Mouse (Mus musculus) forebrain, embryonic 11.5 days (tissue): ENCODE data around the gene Fam133b. TPM values are rescaled to one million over a fixed set of nuclear protein-coding genes. Genes with fewer than 3 reads are reported as not detected.
A peak's percentile ranks its signal among the peaks of the same experiment; 100 is the strongest.

Source experiments
- ATAC-seq: fragments of 200-750 bp; cut with Nextera tagmentation; replicated peaks from 2 replicates; pipeline ENCODE4 v1.8.0; 2017; ENCODE audit warnings: moderate TSS enrichment; ENCODE audit not compliant: low FRiP score
- DNase-seq: peaks from one replicate; pipeline ENCODE4 v3.0.0-alpha.2; 2017; ENCODE audit warnings: low spot score
- H3K27ac ChIP-seq: fragments of 300-500 bp; sonication (generic); 2 replicates; pipeline ENCODE4 v1.5.1; 2014; ENCODE audit warnings: low read depth, low read length
- H3K27me3 ChIP-seq: fragments of 300-500 bp; sonication (generic); 2 replicates; pipeline ENCODE4 v1.6.1; 2014; ENCODE audit warnings: mild to moderate bottlenecking, low read length, mixed read lengths; ENCODE audit not compliant: control insufficient read depth, insufficient read depth
- H3K36me3 ChIP-seq: fragments of 300-500 bp; sonication (generic); 2 replicates; pipeline ENCODE4 v1.6.1; 2014; ENCODE audit warnings: mild to moderate bottlenecking, low read length, moderate library complexity, mixed read lengths; ENCODE audit not compliant: control insufficient read depth, insufficient read depth
- H3K4me1 ChIP-seq: fragments of 300-500 bp; sonication (generic); replicated peaks from 2 replicates; pipeline ENCODE4 v1.6.1; 2014; ENCODE audit warnings: low read length, mixed read lengths; ENCODE audit not compliant: control insufficient read depth, insufficient read depth
- H3K4me2 ChIP-seq: fragments of 300-500 bp; sonication (generic); 2 replicates; pipeline ENCODE4 v1.6.1; 2014; ENCODE audit warnings: low read depth, mild to moderate bottlenecking, low read length, moderate library complexity, mixed read lengths; ENCODE audit not compliant: severe bottlenecking
- H3K4me3 ChIP-seq: fragments of 300-500 bp; sonication (generic); 2 replicates; pipeline ENCODE4 v1.5.1; 2014; ENCODE audit warnings: low read depth, low read length
- H3K9ac ChIP-seq: fragments of 300-500 bp; sonication (generic); 2 replicates; pipeline ENCODE4 v1.6.1; 2014; ENCODE audit warnings: low read length
- H3K9me3 ChIP-seq: fragments of 300-500 bp; sonication (generic); 2 replicates; pipeline ENCODE4 v1.6.1; 2016; ENCODE audit warnings: low read length, mixed read lengths; ENCODE audit not compliant: control insufficient read depth
- WGBS: fragments of 180-500 bp; shearing (Covaris S2); extraction: QIAGEN DNeasy Blood & Tissue Kit; methylation state at CpG from one replicate; pipeline ENCODE4 v1.1.7; 2014; 5-methylcytosine and 5-hydroxymethylcytosine counted together
- polyA plus RNA-seq: library from polyadenylated mRNA; unstranded; fragments of >200 nt; fragmentation: Nextera tagmentation; extraction: Ambion mirVana; gene quantifications from 2 replicates; pipeline ENCODE4 v1.2.1, GENCODE M21; 2014

Gene Fam133b
- polyA plus RNA-seq = 37.9 and 43.7 TPM in 2 replicates

- peak within 1 kb of the TSS; percentile 77 for H3K4me2 ChIP-seq
- H3K27ac ChIP-seq = peak within 1 kb of the TSS; percentile 80
- ATAC-seq = peak; percentile 96
- H3K4me3 ChIP-seq = peak within 1 kb of the TSS; percentile 89
- WGBS = under 1% methylated on average over 80 of the region's 80 CpGs
- DNase-seq = peak; percentile 98
- peak within 1 kb of the TSS; percentile 93 for H3K9ac ChIP-seq
- H3K27me3 ChIP-seq = no peaks in the 10 kb centered on the region
- H3K4me1 ChIP-seq = no peaks in the 10 kb centered on the region
- no peaks in the 10 kb centered on the region for H3K9me3 ChIP-seq
- H3K36me3 ChIP-seq = no peaks in the 10 kb centered on the region
Measured at GRCm38 (mm10) chr5:3543629-3544479, at the start of gene Fam133b. Fam133b (plus strand) TSS chr5:3543833.

DNA sequence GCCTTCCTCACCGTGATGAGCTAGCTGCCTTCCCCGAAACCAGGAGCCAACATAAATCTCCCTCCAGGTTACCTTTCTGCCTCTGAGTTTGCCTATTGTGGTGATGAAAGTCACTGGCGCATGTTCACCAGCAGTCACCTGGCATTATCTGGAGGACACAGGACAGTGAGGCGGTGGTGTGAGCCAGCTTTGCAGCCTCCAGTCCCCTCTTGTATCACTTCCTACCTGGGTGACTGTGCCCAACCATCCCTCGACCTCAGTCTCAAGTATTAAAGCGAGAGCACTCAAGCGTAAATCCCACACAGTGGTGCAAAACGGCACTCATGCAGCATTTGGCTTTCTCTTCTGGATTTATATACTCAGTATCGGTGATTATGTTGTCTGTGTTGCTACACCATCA, 49.7 kb upstream of the Fam133b start:
- Histone ChIP-seq H3K4me3 (no peak overlapping the region), H3K9ac (no peak overlapping the region), H3K36me3 (no peaks in the 10 kb centered on the region), H3K4me2 (no peak overlapping the region), H3K27me3 (no peaks in the 10 kb centered on the region), H3K27ac (no peak overlapping the region), H3K4me1 (no peaks in the 10 kb centered on the region), H3K9me3 (no peaks in the 10 kb centered on the region)
- ATAC-seq = no peak
- WGBS = 92% methylated on average over 9 of the region's 9 CpGs
- DNase-seq = no peak

- Histone ChIP-seq H3K9ac (no peak overlapping the region), H3K27ac (no peak overlapping the region), H3K36me3 (no peaks in the 10 kb centered on the region), H3K4me3 (no peak overlapping the region), H3K4me1 (no peaks in the 10 kb centered on the region), H3K9me3 (no peaks in the 10 kb centered on the region), H3K27me3 (no peaks in the 10 kb centered on the region), H3K4me2 (no peak overlapping the region)
- ATAC-seq (no peak), DNase-seq (no peak)
- 87% methylated on average over 8 of the region's 8 CpGs for WGBS
Measured at GRCm38 (mm10) chr5:3494452-3495187, 49.0 kb upstream of the Fam133b start.

- Histone ChIP-seq H3K36me3 (no peaks in the 10 kb centered on the region), H3K4me2 (no peak overlapping the region), H3K4me3 (no peak overlapping the region), H3K27me3 (no peaks in the 10 kb centered on the region), H3K27ac (no peak overlapping the region), H3K9me3 (no peaks in the 10 kb centered on the region), H3K4me1 (no peaks in the 10 kb centered on the region), H3K9ac (no peak overlapping the region)
- no peak for DNase-seq
- WGBS = 90% methylated on average over 5 of the region's 5 CpGs
- no peak for ATAC-seq
Measured at GRCm38 (mm10) chr5:3497505-3497925, 46.1 kb upstream of the Fam133b start.

- no peak overlapping the region for H3K4me2 ChIP-seq
- H3K4me1 ChIP-seq = no peaks in the 10 kb centered on the region
- ATAC-seq (no peak), DNase-seq (no peak)
- H3K9me3 ChIP-seq = no peaks in the 10 kb centered on the region
- WGBS = 87% methylated on average over 5 of the region's 5 CpGs
- no peak overlapping the region for H3K27ac ChIP-seq
- H3K36me3 ChIP-seq = no peaks in the 10 kb centered on the region
- H3K9ac ChIP-seq = no peak overlapping the region
- H3K27me3 ChIP-seq = no peaks in the 10 kb centered on the region
- no peak overlapping the region for H3K4me3 ChIP-seq
Measured at GRCm38 (mm10) chr5:3500298-3500697, 43.3 kb upstream of the Fam133b start.

GRCm38 (mm10) chr5:3500957-3501563, 42.6 kb upstream of the Fam133b start:
- Histone ChIP-seq H3K9ac (no peak overlapping the region), H3K4me2 (no peak overlapping the region), H3K27me3 (no peaks in the 10 kb centered on the region), H3K9me3 (no peaks in the 10 kb centered on the region), H3K36me3 (no peaks in the 10 kb centered on the region), H3K27ac (no peak overlapping the region), H3K4me3 (no peak overlapping the region), H3K4me1 (no peaks in the 10 kb centered on the region)
- 77% methylated on average over 8 of the region's 8 CpGs for WGBS
- no peak for ATAC-seq
- DNase-seq = no peak

DNA sequence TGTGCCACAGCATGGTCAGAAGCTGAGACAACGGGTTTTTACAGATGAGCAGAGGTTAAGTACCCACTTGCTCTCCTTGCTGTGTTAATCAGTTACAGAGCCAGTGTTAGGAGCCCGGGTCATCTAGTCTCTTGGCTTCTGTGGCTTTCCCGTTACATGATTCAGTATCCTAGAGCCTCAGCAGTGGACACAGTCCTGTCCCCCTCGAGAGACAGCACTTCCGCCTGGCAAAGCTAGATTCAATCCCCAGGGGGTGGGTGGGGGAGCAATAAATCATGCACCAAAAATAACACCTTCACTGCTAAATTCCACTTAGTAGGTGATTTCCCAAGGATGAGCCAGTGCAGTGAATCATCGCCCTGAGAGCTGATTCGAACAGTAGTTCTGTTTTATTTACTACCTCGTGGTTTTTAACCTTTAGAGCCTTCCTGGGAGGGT, 42.0 kb upstream of the Fam133b start:
- H3K4me1 ChIP-seq = no peaks in the 10 kb centered on the region
- no peaks in the 10 kb centered on the region for H3K36me3 ChIP-seq
- DNase-seq (no peak), ATAC-seq (no peak)
- WGBS = 59% methylated on average over 8 of the region's 8 CpGs
- no peaks in the 10 kb centered on the region for H3K27me3 ChIP-seq
- no peak overlapping the region for H3K4me3 ChIP-seq
- no peak overlapping the region for H3K9ac ChIP-seq
- H3K9me3 ChIP-seq = no peaks in the 10 kb centered on the region
- H3K4me2 ChIP-seq = no peak overlapping the region
- no peak overlapping the region for H3K27ac ChIP-seq

DNA sequence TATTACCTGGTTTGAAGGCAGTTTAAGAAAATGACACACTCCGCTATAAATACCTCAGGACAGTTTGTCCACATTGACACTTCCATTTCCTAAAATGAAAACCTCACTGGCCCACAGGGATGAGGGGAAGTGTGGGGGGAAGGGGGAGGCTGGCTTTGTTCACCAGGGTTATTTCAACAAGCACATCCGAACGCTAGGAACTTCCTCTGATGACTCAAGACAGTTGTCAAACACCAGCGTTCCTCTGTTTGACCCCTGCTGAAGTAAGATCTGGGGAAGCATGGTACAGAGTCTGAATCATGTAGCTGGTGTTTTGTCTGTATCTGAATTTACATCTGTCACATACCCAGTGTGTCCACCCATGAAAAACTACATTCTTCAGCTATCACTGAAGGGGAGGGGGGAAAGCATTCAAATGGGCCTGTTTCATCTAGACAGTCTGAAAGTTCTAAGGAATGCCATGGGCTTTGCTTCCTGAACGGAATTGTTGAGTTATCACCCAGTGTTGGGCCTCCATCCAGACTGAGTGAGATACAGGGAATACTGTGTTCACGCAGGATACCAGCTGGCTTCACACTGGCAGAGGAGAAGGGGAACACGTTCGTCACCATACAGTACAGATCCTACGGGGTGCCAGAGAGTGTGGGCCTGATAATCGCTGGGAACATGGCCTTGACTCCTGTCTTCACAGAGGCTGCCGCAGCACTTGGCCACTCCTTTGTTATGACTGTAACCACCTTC, 40.9 kb upstream of the Fam133b start:
- Histone ChIP-seq H3K9ac (no peak overlapping the region), H3K27ac (no peak overlapping the region), H3K4me1 (no peaks in the 10 kb centered on the region), H3K4me3 (no peak overlapping the region), H3K4me2 (no peak overlapping the region), H3K27me3 (no peaks in the 10 kb centered on the region), H3K9me3 (no peaks in the 10 kb centered on the region), H3K36me3 (no peaks in the 10 kb centered on the region)
- ATAC-seq = no peak
- WGBS = 80% methylated on average over 11 of the region's 11 CpGs
- no peak for DNase-seq
